17 mouse cellular contexts compared by ENCODE assay signal in genomic region chr13:51859798-51860197, GRCm38 (mm10).
"Had no signal": no experiment of that assay in that cellular context is flagged by ENCODE, and none has a peak within 500 bp of the region (broad histone marks: within the 10 kb centered on the region; RNA-seq: fewer than 3 reads in every experiment).

No protein-coding gene starts in this region.

- H3K9ac ChIP-seq: kidney, embryonic 15.5 days; limb, embryonic 13.5 days; liver, embryonic 12.5 days; liver, embryonic 15.5 days; lung, embryonic 15.5 days had no signal

- H3K4me2 ChIP-seq: kidney, embryonic 15.5 days; limb, embryonic 13.5 days; liver, embryonic 12.5 days; liver, embryonic 15.5 days; lung, embryonic 15.5 days had no signal

- H3K36me3 ChIP-seq: kidney, embryonic 15.5 days; limb, embryonic 13.5 days; liver, embryonic 12.5 days; liver, embryonic 15.5 days; lung, embryonic 15.5 days had no signal

- H3K27ac ChIP-seq: kidney, embryonic 15.5 days; limb, embryonic 13.5 days; liver, embryonic 12.5 days; liver, embryonic 15.5 days; lung, embryonic 15.5 days had no signal

- H3K9me3 ChIP-seq: kidney, embryonic 15.5 days; limb, embryonic 13.5 days; liver, embryonic 12.5 days; liver, embryonic 15.5 days; lung, embryonic 15.5 days had no signal

- DNase-seq: kidney, adult 11 months; kidney, adult 8-10 months; kidney, postnatal 10 days; kidney, postnatal 36 days; left cerebral cortex, postnatal 4 days; liver; lung, adult 18-20 months; lung, postnatal 10 days; lung, postnatal 36 days; midbrain, embryonic 14.5 days; thymus, adult 2 months; thymus, postnatal 14 days had no signal

- ATAC-seq: liver, embryonic 12.5 days had no signal

- H3K4me1 ChIP-seq: kidney, embryonic 15.5 days; liver, embryonic 12.5 days; lung, embryonic 15.5 days had no signal

- H3K27me3 ChIP-seq: kidney, embryonic 15.5 days; limb, embryonic 13.5 days; lung, embryonic 15.5 days had no signal

- H3K4me3 ChIP-seq: kidney, embryonic 15.5 days; limb, embryonic 13.5 days; liver, embryonic 12.5 days; liver, embryonic 15.5 days; lung, embryonic 15.5 days had no signal
